Mouse (Mus musculus) heart, embryonic 10.5 days (tissue): ENCODE measurements around the gene Taf11. TPM values are rescaled to one million over a fixed set of nuclear protein-coding genes. Genes with fewer than 3 reads are reported as not detected.
A peak's percentile ranks its signal among the peaks of the same experiment; 100 is the strongest.

Experiments used
- DNase-seq: peaks from one replicate; pipeline ENCODE4 v3.0.0-alpha.2; 2017; ENCODE audit warnings: low spot score
- H3K27ac ChIP-seq: fragments of 300-500 bp; sonication (generic); 2 replicates; pipeline ENCODE4 v1.5.1; 2016; ENCODE audit warnings: mild to moderate bottlenecking
- H3K27me3 ChIP-seq: fragments of 300-500 bp; sonication (generic); 2 replicates; pipeline ENCODE4 v1.6.1; 2016; ENCODE audit warnings: mild to moderate bottlenecking; ENCODE audit not compliant: poor library complexity, insufficient read depth, severe bottlenecking
- H3K36me3 ChIP-seq: fragments of 300-500 bp; sonication (generic); 2 replicates; pipeline ENCODE4 v1.6.1; 2016; ENCODE audit warnings: mild to moderate bottlenecking, moderate library complexity
- H3K4me1 ChIP-seq: fragments of 300-500 bp; sonication (generic); 2 replicates; pipeline ENCODE4 v1.6.1; 2016; ENCODE audit warnings: mild to moderate bottlenecking
- H3K4me3 ChIP-seq: fragments of 300-500 bp; sonication (generic); 2 replicates; pipeline ENCODE4 v1.5.1; 2016; ENCODE audit warnings: mild to moderate bottlenecking, moderate library complexity
- H3K9me3 ChIP-seq: fragments of 300-500 bp; sonication (generic); 2 replicates; pipeline ENCODE4 v1.6.1; 2016; ENCODE audit warnings: mild to moderate bottlenecking, moderate library complexity
- WGBS: fragments of 180-500 bp; shearing (Covaris S2); methylation state at CpG from one replicate; pipeline ENCODE4 v1.1.7; 2016; 5-methylcytosine and 5-hydroxymethylcytosine counted together
- polyA plus RNA-seq: library from polyadenylated mRNA; unstranded; fragments of >200 nt; fragmentation: Nextera tagmentation; extraction: Ambion mirVana; gene quantifications from 2 replicates; pipeline ENCODE4 v1.2.1, GENCODE M21; 2016

Gene Taf11
- polyA plus RNA-seq, 1 experiment from 2014 or later = 64.0 TPM

DNA sequence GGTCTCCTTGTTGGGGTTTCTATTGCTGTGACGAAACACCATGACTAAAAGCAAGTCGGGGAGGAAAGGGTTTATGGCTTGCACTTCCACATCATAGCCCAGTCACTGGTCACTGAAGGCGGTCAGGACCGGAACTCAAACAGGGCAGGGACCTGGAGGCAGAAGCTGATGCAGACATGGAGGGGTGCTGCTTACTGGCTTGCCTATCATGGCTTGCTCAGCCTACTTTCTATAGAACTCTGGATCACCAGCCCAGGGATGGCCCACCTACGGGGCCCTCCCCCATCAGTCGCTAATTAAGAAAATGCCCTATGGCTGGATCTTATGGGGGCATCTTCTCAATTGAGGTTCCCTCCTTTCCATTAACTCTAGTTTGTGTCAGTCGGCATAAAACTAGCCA is 1.7 kb upstream of the Taf11 start:
- no peak overlapping the region for H3K4me3 ChIP-seq
- no peaks in the 10 kb centered on the region for H3K27me3 ChIP-seq
- H3K27ac ChIP-seq = no peak overlapping the region
- WGBS = 88% methylated on average over 7 of the region's 7 CpGs
- no peak for DNase-seq
- H3K36me3 ChIP-seq = peaks cover 6% of the 10 kb centered on the region; the same call in 1 of the 2 replicates
- no peaks in the 10 kb centered on the region for H3K9me3 ChIP-seq
- H3K4me1 ChIP-seq = peaks cover 32% of the 10 kb centered on the region

GRCm38 (mm10) chr17:27908888-27909621 is 589 bp downstream of the Taf11 start, which contains the start of gene Anks1:
Gene Anks1 (plus strand): TSS chr17:27909306.
- WGBS = under 1% methylated on average over 72 of the region's 78 CpGs
- no peaks in the 10 kb centered on the region for H3K27me3 ChIP-seq
- H3K9me3 ChIP-seq = no peaks in the 10 kb centered on the region
- peak within 1 kb of the TSS; percentile 88 for H3K27ac ChIP-seq
- H3K4me3 ChIP-seq = peak within 1 kb of the TSS; percentile 90
- peaks cover 16% of the 10 kb centered on the region for H3K36me3 ChIP-seq
- peak; percentile 90 for DNase-seq
- H3K4me1 ChIP-seq = peaks cover 34% of the 10 kb centered on the region

DNA sequence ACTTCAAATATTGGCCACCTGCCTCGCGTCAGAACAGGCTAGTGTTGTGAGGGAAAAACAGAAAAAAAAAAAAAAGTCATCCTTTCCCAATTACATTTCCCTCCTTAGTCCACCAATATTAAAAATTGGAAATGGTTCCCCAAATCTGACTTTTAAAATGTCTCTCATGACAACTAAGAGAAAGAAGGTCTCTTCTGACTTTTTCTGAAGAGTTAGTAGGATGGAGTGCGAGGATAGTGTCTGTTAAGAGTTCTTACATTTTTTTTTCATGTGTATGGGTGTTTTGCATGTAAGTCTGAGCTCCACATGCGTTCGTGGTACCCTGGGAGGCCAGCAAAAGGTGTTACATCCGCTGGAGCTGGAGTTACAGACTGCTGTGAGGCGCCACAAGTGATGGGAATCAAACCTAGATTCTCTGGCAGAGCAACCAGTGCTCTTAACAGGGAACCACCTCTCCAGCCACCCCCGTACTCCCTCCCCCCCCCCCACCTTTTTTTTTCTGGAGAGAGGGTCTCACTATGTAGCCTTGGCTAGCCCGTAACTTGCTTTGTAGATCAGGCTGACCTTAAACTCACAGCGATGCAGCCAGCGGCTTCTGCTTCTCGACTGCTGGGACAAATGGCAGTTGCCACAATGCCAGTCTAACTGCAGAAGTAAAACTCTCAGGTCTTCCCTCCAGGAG is 1.3 kb downstream of the Taf11 start:
- peak overlapping the region; percentile 88 for H3K27ac ChIP-seq
- H3K36me3 ChIP-seq = peaks cover 19% of the 10 kb centered on the region
- peaks cover 34% of the 10 kb centered on the region for H3K4me1 ChIP-seq
- WGBS = under 1% methylated on average over 12 of the region's 12 CpGs
- peak overlapping the region; percentile 90 for H3K4me3 ChIP-seq
- no peaks in the 10 kb centered on the region for H3K9me3 ChIP-seq
- DNase-seq = no peak
- H3K27me3 ChIP-seq = no peaks in the 10 kb centered on the region

- H3K27me3 ChIP-seq = no peaks in the 10 kb centered on the region
- peak; percentile 96 for DNase-seq
- WGBS = under 1% methylated on average over 45 of the region's 45 CpGs
- peak overlapping the region; percentile 88 for H3K27ac ChIP-seq
- peaks cover 34% of the 10 kb centered on the region for H3K4me1 ChIP-seq
- no peaks in the 10 kb centered on the region for H3K9me3 ChIP-seq
- H3K36me3 ChIP-seq = peaks cover 23% of the 10 kb centered on the region
- peak overlapping the region; percentile 90 for H3K4me3 ChIP-seq
Measured at GRCm38 (mm10) chr17:27907512-27908205, 2.0 kb downstream of the Taf11 start.

DNA sequence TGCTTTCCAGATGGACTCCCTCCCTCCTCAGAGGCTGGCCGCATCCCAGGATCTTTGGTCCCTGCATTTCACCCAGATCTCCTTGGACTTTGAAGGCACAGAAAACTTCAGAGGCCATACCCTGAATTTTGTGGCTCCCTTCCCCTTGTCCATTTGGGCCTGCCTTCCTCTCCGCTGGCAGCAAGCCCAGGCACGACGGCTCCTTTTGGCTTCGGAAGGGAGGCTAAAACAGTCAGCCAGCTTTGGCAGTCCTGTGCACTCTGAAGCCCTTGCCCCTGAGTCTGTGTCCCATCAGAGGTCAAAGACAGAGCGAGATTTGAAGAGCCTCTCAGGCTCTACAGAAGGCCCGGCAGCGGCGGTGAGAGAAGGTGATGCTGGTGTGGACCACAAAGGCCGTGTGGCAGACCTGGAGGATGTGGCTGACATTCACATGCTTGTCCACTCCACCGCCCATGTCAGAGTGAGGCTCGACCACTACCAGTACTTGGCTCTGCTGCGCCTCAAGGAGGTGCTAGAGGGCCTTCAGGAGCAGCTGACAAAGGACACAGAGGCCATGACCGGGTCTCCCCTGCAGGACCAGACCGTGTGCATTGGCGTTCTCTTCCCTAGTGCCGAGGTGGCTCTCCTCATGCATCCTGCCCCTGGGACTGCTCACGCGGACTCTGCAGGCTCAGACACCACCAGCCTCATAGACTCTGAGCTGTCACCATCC is 23.0 kb downstream of the Taf11 start:
- no peaks in the 10 kb centered on the region for H3K27me3 ChIP-seq
- no peaks in the 10 kb centered on the region for H3K9me3 ChIP-seq
- WGBS = 81% methylated on average over 19 of the region's 19 CpGs
- no peak overlapping the region for H3K4me3 ChIP-seq
- H3K36me3 ChIP-seq = peaks cover 78% of the 10 kb centered on the region
- H3K4me1 ChIP-seq = no peaks in the 10 kb centered on the region
- no peak for DNase-seq
- H3K27ac ChIP-seq = no peak overlapping the region

GRCm38 (mm10) chr17:27883994-27884393 is 25.6 kb downstream of the Taf11 start:
- H3K4me3 ChIP-seq = no peak overlapping the region
- WGBS = 88% methylated on average over 6 of the region's 6 CpGs
- H3K4me1 ChIP-seq = no peaks in the 10 kb centered on the region
- H3K9me3 ChIP-seq = no peaks in the 10 kb centered on the region
- DNase-seq = no peak
- H3K27ac ChIP-seq = no peak overlapping the region
- H3K36me3 ChIP-seq = peaks cover 87% of the 10 kb centered on the region
- H3K27me3 ChIP-seq = no peaks in the 10 kb centered on the region

DNA sequence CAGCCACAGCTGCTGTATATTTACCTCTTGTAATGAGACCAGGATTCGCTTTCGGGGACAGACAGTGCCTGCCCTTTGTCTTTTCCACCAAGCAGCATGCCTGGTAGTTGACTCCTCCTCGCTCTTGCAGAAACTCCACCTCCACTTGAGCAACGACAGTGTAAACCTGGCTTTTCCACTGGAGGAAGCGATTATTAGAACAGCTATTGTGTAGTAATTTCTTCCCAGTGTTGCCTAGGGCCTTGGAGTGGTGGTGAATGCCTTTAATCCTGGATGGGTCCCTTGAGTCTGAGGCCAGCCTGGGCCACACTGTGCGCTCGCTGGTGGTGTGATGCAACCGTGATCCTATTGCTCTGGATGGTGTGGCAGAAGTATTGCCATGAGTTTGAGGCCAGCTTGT is 26.5 kb downstream of the Taf11 start:
- WGBS = 89% methylated on average over 8 of the region's 8 CpGs
- H3K9me3 ChIP-seq = no peaks in the 10 kb centered on the region
- no peaks in the 10 kb centered on the region for H3K4me1 ChIP-seq
- DNase-seq = no peak
- H3K27ac ChIP-seq = no peak overlapping the region
- H3K4me3 ChIP-seq = no peak overlapping the region
- H3K36me3 ChIP-seq = peaks cover 90% of the 10 kb centered on the region
- no peaks in the 10 kb centered on the region for H3K27me3 ChIP-seq

- DNase-seq = no peak
- Histone ChIP-seq H3K4me1 (no peaks in the 10 kb centered on the region), H3K27ac (no peak overlapping the region), H3K9me3 (no peaks in the 10 kb centered on the region), H3K36me3 (peaks cover 80% of the 10 kb centered on the region), H3K4me3 (no peak overlapping the region), H3K27me3 (no peaks in the 10 kb centered on the region)
- WGBS = 62% methylated on average over 11 of the region's 11 CpGs
Measured at GRCm38 (mm10) chr17:27881518-27881917, 28.1 kb downstream of the Taf11 start.

- H3K9me3 ChIP-seq = no peaks in the 10 kb centered on the region
- 57% methylated on average over 5 of the region's 5 CpGs for WGBS
- no peak overlapping the region; the same call in 1 of the 2 replicates for H3K27ac ChIP-seq
- H3K4me3 ChIP-seq = no peak overlapping the region
- H3K4me1 ChIP-seq = peaks cover 15% of the 10 kb centered on the region
- no peaks in the 10 kb centered on the region for H3K27me3 ChIP-seq
- peaks cover 21% of the 10 kb centered on the region for H3K36me3 ChIP-seq
- no peak for DNase-seq
Measured at GRCm38 (mm10) chr17:27874510-27874909, 35.1 kb downstream of the Taf11 start.

- Histone ChIP-seq H3K27me3 (no peaks in the 10 kb centered on the region), H3K36me3 (peaks cover 14% of the 10 kb centered on the region), H3K9me3 (no peaks in the 10 kb centered on the region), H3K27ac (no peak overlapping the region), H3K4me1 (peaks cover 15% of the 10 kb centered on the region), H3K4me3 (no peak overlapping the region)
- 79% methylated on average over 3 of the region's 3 CpGs for WGBS
- DNase-seq = no peak
Measured at GRCm38 (mm10) chr17:27873583-27873982, 36.1 kb downstream of the Taf11 start.

- peaks cover 7% of the 10 kb centered on the region; the same call in 1 of the 2 replicates for H3K36me3 ChIP-seq
- no peaks in the 10 kb centered on the region for H3K9me3 ChIP-seq
- H3K27ac ChIP-seq = no peak overlapping the region
- 80% methylated on average over 3 of the region's 3 CpGs for WGBS
- no peak for DNase-seq
- H3K27me3 ChIP-seq = no peaks in the 10 kb centered on the region
- peaks cover 15% of the 10 kb centered on the region for H3K4me1 ChIP-seq
- no peak overlapping the region for H3K4me3 ChIP-seq
Measured at GRCm38 (mm10) chr17:27871851-27872250, 37.8 kb downstream of the Taf11 start.

DNA sequence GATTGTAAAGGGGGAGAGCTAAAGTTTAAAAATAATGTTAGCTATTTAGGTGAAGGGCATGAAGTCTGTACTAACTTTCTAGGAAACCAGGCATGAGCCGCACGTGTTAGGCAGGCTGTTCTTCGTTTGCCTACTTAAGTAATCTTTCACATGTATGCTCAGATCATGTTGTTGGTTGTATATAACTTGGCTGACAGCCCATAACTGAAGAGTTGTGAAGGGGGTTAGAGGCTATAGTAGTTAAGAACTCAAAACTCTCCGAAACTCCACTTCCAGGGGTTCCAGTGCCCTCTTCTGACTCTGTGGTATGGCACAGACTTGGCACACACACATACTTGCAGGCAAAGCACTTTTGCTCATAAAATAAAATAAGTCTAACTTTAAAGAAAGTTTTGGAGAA is 42.9 kb downstream of the Taf11 start:
- 87% methylated on average over 4 of the region's 4 CpGs for WGBS
- H3K36me3 ChIP-seq = peaks cover 7% of the 10 kb centered on the region; the same call in 1 of the 2 replicates
- H3K27ac ChIP-seq = no peak overlapping the region
- no peak overlapping the region for H3K4me3 ChIP-seq
- no peaks in the 10 kb centered on the region for H3K9me3 ChIP-seq
- no peaks in the 10 kb centered on the region for H3K27me3 ChIP-seq
- peaks cover 4% of the 10 kb centered on the region for H3K4me1 ChIP-seq
- no peak for DNase-seq
